Mouse (Mus musculus) Muller cell, postnatal 12 days (primary cell): Measurements from ENCODE around the gene Tbl1xr1.

ENCODE experiments used
- DNase-seq: peaks from one replicate; pipeline ENCODE4 v3.0.0-alpha.2; 2015; ENCODE audit errors: inconsistent ontology term

Tbl1xr1 gene

DNA sequence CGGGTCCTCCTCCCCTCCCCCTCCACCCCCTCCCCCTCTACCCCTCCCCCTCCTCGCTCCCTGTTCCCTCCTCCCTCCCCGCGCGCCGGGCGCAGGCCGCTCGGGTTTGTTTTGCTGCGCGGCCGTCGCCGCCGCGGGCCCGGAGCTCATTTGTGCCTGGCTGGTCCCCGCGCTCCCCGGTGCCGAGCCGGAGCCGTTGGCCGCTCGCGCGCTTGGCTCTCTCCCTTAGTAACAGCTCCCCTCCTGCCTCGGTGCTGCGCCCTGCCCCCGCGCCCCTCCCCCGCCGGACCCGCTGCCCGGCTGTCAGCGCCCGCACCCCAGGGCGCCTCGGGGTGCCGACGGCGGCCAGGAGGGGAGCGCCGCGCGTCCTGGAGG, at the start of gene Tbl1xr1:
Gene Tbl1xr1 (plus strand): TSS at position 92 of the 375 bp plus-strand sequence.
- peak; percentile 94 for DNase-seq

DNA sequence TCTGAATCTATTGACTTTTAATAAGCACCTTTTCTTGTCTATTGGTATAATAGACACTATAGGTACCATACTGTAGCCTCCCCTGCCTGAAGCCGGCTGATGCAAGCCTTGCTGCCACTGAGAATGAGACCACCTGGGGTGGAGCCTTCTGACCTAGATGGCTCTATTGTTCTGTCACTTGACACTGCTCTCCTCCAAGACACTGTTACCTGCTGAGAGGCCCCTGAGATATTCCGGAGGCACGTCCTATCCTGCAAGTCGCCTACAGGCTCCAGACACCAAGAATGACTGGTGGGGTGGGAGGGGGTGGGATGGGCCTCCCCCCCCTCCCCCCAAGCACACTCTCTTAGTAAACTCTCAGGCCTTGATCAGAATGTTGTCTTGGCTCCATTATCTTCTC, 38.4 kb upstream of the Tbl1xr1 start:
- no peak for DNase-seq

DNA sequence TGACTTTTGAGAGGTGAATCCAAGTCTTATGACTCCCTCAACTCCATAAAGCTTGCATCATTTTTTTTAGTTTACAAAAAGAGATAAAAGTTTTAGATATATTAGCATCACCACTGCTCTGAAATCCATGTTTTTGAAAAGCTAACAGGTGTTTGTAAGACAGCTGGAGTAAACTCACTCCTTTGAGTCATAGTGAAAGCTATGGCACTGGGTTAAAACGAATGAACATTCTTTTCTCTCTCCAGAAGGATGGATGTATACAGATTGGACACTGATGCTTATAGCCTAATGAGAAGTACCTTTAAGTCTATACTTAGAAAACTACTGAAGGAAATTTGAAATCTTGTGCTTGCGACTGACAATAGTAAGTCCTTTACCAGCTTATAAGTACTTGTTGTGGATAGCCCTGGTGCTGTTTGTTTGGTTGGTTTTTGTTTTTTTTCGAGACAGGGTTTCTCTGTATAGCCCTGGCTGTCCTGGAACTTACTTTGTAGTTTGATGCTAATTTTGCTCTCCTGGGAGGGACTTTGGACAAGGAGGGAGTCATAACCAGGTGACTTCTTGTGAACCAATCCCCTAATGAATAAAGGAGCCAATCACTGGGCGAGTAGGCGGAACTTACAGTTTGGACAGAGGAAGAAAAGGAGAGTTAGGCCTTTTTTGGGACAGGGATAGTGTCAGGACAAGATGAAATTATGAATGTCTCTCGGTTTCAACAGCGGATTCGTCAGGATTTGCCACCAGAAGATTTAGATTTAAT, 37.2 kb upstream of the Tbl1xr1 start:
- DNase-seq: no peak

DNA sequence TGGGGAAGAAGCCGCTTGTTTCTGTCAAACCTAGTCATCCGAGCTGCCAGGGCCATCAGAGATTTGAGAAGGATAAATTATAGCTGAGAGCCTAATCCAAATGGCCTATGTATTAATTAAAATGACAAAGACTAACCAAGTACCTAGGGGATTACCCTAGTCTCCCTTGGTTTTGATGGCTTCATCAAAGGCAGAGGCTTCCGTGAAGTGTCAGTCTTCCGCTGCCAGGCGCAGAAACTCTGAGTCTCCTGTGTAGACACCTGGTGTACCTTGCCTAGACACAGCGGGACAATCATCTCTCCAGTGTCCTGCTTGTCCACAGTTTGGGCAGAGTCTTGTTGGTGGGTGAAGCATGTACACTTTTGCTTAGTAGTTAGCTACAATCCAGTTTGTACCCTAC, 35.8 kb upstream of the Tbl1xr1 start:
- DNase-seq: no peak

DNA sequence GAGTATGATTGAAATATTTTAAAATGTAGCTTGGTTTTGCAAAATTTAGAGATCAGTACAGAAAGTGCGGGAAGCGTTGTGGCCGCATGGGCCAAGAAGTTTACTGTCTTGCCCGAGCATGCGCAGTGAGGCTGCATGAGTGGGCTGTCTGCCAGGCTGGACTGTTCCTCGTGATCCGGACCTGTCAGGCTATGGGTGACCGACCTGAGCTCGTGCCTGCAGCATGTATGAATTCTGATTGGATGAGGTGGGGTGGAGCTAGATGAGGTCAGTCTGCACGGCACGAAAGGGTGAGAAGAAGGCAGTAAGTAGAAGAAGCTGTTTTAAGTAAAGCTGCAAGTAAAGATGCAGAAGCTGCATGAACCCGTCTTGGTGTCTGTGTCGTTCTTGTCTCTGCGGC, 29.2 kb upstream of the Tbl1xr1 start:
- no peak for DNase-seq

DNA sequence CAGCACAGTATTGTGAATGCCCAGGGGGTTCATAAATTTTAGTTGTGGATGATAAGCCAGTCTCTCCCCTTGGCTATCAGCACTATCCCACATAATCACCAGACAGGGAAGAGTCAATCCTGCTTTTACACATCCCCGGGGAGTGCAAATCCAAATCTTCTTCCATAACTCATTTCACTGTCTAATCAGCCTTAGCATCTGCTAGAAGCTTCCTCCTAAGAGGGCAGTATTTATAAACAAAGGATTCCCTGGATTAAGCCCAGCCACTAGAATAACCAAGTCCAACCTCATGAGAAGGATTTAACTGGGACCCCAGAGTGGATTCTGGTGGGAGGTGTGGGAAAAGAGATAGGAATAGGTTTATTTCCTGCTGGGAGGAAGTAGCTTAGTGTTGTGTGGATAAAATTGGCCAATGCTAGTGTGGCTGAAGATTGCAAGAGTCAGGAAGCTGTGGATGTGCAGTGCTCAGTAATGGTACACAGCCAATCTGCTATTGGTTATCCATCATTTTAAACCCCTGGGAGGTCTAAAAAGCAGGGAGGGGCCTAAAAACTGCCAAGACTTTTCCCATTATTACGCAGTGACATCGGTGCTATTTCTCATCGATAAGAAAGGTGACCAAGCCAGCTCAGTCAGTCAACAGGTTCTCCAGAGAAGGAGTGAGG, 19.7 kb upstream of the Tbl1xr1 start:
- no peak for DNase-seq

DNA sequence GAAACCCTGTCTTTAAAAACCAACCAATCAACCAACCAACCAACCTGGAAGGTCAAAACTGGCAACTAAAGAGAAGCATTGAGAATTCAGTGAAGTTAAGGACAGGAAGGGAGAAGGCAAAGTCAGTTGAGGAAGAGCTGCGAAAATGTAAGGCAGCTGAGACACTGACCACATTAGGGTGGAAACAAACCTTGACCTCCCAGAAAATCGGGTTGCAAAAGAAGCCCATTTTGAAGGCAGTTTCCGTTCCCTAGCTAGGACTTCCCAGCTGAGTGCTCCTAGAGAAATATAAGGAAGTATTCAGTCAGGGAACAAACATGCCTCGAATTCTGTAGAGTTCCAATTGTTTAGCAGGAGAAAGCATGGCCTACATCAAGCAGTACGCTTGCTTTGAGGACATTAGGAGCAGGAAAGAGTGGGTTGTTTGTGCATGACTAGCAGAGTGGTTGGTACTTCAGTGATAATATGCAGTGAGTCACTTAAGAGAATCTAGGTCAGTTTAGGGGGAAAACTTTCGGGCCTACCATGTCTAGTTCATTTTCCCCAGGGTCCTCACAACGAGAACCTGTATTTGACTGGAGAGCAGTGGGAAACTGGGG, 18.1 kb upstream of the Tbl1xr1 start:
- DNase-seq: peak; percentile 9

DNA sequence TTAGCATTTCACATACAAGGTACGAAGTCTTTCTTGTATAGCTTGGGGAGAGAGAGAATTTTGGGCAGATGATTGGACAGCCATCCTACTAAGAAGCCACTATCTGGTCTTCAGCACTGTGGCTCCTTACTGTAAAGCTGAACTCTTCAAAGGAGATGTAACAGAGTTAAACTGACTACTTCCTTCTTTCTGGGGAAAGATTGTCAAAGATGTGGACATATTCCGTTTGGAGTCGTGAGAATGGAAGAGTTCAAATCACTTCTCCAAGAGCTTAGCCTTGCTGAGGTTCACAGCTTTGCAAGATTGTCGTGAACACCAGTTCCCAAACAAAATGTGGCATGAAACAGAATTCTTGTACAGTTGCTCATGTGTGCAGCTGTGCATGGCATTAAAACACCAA, 15.3 kb upstream of the Tbl1xr1 start:
- DNase-seq: no peak

DNA sequence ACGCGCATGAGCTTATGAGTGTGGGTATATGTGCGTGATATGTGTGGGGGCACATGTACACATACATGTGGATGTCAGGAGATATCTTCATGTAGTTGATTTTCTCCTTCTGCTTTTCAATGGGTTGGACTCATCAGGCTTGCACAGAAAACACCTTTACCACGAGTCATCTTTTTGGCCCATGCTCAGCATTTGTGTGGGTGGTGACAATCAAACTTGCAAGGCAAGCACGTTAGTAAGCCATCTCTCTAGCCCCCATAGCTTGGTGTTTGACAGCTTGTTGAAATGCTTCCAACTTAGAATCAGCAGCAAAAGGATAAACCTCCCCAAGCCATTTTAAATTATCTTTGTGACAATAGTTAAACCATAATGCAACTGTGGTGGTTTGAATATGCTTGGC, 7.8 kb upstream of the Tbl1xr1 start:
- peak; percentile 67 for DNase-seq

DNA sequence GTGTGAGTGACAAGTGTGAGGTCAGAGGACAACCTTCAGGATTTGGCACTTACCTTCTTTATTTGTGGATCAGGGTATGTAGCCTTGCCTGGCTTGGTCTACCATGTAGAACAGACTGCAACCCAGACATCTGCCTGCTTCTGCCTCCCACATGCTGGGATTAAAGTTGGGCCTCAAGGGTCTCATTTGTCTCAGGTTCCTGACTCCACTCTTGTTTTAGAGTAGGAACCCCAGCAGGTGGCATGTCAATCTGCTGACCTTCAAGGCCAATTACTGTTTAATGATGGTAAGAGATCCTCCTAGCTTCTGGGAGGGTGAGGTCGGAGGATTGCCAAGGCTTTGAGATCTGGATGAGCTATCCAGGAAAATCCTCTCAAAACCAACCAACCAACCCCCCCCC, 2.5 kb upstream of the Tbl1xr1 start:
- no peak for DNase-seq

DNA sequence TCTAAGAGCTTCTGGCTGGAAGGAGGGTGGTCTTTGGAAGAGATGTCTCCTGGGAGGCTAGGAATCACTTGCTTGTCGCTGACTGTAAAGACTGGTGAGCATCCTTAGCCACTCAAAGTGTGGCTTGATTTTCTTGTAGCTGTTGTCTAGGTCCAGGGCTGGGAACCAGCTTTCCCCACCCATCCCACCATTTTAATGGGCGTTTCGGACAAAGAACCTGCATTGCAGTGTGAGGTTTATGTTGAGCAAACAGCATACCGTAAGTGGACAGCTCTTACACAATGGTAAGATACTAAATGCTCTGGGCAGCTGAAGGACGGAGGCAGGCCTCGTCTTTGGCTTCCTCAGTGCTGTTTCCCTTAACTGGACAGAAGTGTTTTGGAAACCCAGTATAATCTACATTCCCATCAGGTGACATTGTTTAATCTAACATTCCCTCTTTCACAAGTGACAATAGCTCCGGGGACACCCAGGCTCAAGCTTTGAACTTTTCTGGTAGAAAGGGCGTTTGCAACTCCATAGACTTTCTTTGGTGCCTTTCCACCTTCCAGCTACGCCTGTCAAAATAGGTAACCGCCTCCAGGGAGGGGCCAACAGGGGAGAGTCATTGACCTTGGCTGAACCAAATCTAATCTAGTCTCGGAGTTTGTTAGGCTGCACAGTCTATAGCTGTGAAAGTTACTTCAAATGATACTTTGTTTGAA, 1.7 kb upstream of the Tbl1xr1 start:
- peak; percentile 6 for DNase-seq

DNA sequence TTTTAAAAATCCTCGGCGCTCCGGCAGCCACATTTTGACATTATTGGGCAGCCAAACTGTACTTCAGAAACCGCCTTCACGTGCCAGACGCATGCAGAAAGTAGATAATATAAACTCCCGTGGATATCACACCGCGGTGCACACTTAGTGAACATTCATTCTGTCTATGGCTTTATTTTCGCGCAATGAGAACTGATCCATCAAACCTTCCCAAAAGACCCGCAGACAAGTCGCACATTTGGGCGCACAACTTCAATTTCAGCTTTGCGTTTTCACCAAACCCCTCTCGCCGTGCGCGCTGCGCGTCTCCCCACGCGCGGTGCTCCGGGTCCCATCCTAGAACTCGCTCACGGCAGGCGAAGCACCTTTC, 950 bp upstream of the Tbl1xr1 start:
- DNase-seq: no peak

DNA sequence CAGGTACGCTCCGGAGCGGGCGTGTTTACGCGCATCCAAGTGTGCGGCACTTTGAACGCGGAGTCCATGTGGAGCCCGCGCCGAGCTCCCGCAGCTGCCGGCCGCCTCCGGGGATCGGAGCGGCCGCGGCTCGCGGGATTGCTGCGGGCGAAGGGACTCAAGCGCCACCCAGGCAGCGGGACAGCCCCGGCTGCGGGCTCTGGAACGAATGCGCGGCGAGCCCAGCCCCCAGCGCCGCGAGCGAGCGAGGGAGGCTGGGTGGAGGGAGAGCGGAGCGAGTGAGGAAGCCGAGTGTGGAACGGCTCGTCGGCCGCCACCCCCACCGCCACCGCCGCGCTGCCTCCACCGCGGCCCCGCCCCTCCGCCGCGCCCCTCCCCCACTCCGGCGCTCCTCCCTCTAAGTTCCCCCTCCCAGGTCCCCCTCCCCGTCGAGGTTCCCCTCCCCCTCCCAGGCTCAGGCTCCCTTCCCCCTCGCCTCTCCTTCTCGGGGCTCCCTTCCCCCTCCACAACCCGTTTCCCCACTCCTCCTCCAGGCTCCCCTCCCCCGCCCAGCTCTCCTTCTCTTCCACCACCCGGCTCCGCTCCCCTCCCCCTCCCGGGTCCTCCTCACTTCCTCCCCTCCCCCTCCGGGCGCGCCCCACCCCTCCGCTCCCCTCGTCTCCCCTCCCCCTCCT, 428 bp upstream of the Tbl1xr1 start:
- peak; percentile 90 for DNase-seq

DNA sequence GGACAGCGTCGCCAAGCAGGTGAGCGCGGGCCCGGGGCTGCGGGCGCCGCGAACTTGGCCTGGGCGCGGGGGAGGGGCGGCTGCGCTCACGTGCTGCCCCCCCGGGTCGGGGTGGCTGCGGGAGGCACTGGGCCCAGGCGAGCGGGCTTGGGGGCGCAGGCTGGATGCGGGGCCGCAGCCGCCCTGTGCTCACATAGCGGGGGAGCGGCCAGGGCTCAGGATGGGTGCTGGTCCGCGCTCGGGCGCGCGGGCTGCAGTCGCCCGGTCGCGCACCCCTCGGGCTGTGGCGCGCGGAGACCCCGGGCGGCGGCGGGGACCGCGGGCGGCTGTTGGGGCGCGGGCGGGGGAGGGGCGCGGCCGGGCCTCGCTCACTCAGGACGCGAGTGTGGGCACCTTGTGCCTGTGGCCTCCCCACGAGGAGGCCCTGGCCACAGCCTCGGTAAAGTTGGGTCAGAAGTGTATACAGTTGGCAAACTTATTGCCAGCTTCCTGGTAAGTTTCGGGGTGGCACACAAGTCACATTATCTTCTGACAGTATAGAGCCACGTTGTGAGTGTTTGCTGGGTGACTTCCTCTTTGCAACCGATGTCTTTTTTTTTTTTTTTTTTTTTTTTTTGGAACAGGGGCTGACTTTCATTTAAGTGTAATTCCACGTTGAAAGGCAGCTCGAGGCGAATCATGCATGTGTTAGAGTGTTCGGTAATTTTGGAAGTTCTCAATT, 644 bp downstream of the Tbl1xr1 start:
- peak; percentile 36 for DNase-seq

DNA sequence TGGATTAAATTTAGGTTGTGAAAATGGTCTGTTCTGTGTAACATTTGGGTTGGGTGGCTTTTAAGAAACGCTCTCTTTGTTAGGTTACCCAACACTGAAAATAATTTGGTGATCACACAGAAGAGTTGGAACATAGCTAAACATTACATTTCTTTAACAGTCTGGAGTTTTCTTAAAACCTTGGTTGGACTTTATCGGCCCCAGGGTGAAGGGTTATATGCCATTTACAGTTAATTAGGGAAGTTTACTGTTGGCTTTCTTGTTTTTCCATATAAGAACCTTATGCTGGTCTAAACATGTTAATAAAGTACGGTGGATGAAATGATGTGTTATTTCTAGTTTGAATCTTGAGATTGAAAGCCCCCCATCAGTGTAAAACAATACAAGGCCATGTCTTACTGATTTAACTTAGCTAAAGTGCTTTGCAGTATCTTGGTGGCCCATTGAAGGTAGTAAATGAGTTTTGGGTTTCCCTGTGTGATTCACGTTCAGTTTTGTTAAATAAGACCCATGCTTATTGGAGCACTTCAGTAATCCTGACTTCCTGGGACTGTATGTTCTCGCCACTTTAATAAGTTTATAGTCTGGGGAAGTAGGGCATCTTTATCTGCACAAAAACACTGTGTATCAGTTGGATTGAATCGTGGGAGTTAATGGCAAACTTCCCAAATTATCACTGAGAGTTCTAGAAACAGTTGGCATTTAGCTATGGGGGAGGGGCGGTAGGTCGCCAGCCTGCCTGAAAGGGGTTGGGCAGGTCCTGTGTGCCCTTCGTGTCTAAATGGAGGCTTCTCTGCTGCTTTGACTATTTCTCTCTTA, 1.4 kb downstream of the Tbl1xr1 start:
- DNase-seq: peak; percentile 70

DNA sequence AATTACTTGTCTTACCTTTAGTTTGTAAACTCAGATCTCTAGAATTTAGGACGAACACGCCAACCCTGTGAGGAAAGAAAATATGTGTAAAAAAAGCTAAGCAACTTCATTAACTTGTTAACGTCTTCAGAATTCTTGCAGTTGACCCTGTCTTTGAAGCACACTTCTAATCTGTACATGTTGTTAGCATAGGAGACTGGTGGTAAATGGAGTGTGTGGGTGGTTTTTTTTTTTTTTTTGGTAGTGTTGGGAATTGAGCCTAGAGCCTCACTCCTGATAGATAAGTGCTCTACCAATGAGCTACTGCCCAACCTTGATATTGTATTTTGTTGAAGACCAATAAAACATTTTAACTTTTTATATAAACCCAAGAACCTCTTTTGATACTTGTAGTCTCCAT, 2.1 kb downstream of the Tbl1xr1 start:
- DNase-seq: no peak

DNA sequence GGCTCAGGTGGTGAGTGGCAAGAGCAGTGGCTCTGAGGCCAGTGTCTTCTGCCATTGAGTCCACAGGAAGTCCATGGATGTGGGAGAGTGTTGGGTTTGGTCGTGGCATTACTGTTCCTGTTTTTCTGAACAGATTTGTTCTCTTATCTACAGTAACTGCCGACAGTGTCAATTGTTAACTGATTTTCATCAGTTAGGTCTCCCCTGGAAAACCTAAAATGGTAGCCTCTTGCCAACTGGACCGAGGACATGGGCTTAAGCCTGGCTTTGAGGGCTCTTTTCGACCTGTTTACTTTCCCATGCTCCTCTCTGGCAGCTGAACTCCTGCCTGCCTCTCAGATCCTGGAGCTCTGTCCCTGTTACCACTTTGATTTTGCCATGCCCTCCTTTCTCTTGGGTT, 5.4 kb downstream of the Tbl1xr1 start:
- DNase-seq: no peak

DNA sequence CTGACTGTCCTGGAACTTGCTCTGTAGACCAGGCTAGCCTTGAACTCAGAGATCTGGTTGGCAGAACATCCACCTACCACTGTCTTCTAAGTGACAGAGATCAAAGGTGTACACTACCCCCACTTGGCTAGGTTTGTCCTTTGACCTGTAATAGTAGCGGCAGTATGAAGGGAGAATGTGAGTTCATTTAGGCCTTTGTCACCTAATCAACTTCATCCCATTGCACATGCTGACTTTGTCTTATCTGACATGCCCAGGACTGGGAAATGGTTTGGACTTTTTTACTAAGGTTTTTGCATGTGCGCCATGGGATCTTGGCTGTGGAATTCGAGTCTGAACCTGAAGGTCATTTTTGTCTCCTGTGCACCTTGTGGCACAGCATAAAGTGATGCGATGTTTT, 6.4 kb downstream of the Tbl1xr1 start:
- DNase-seq: no peak

DNA sequence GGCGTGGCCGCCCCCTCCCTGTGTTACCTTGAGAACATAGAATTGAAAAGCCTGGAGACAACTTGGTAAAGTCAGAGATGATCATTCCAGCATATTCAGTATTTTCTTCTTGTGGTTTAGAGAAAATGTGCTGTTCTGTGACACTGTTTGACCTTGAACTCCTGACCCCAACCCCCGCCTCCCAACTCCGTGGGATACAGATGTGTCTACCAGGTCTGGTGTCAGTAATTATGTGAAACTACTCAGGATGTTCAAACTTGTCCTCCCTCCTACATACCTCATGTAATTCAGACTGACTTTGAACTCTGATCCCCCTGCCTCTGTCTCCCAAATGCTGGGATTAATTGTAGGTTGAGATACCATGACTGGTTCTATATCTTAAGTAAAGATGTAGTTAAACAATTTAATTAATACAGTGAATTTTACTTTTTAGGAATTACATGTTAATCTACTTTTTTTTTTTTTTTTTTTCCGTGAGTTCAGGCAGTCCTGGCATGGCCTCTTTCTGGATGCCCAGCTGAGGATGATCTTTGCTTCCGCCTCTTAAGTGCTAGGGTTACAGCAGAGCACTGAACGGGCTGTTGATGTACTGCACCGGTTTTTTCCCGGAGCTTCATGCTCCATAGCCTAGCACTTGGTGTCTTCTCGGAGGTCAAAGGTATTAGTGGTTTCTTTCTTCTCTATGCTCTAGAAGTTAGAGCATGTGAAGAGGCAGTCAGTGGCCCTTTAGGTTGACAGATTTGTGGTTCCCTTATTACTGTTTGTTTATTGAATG, 8.0 kb downstream of the Tbl1xr1 start:
- DNase-seq: no peak

DNA sequence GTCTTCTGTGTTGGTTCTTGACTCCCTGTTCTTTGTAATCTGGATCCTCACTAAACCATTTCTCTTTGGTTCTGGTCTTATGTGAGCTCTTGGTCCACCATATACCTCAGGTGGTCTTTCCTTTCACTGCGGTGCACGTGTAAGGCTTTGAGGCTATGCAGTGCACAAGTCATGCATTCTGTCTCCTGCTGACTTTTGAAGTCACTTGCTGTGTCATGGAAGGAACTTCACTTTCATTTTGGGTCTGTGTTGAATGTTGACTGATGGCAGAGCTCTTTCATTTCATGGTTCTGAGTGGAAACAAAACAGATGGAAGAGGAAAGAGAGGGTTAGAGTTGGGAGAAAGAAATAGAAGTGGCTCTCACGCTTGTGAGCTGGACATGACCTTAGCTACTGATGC, 13.4 kb downstream of the Tbl1xr1 start:
- no peak for DNase-seq
